Mouse (Mus musculus) liver, embryonic 13.5 days (tissue): ENCODE results near the gene Usp30. TPM values are rescaled to one million over a fixed set of nuclear protein-coding genes. Genes with fewer than 3 reads are reported as not detected.

ENCODE experiments used
- ATAC-seq: fragments of 200-750 bp; cut with Nextera tagmentation; 2 replicates; pipeline ENCODE4 v1.8.0; 2017; ENCODE audit warnings: low read depth, mild to moderate bottlenecking, moderate number of reproducible peaks, moderate library complexity
- DNase-seq: peaks from one replicate; pipeline ENCODE4 v3.0.0; 2022
- H3K27ac ChIP-seq: fragments of 300-500 bp; sonication (generic); 2 replicates; pipeline ENCODE4 v1.5.1; 2015; ENCODE audit warnings: moderate library complexity, mild to moderate bottlenecking, inconsistent platforms
- H3K27me3 ChIP-seq: fragments of 300-500 bp; sonication (generic); 2 replicates; pipeline ENCODE4 v1.6.1; 2015; ENCODE audit warnings: mild to moderate bottlenecking, inconsistent platforms
- H3K36me3 ChIP-seq: fragments of 300-500 bp; sonication (generic); 2 replicates; pipeline ENCODE4 v1.6.1; 2015; ENCODE audit warnings: mild to moderate bottlenecking, inconsistent platforms
- H3K4me1 ChIP-seq: fragments of 300-500 bp; sonication (generic); replicated peaks from 2 replicates; pipeline ENCODE4 v1.6.1; 2015; ENCODE audit warnings: inconsistent platforms
- H3K4me2 ChIP-seq: fragments of 300-500 bp; sonication (generic); 2 replicates; pipeline ENCODE4 v1.6.1; 2015; ENCODE audit warnings: inconsistent platforms, mild to moderate bottlenecking, moderate library complexity
- H3K4me3 ChIP-seq: fragments of 300-500 bp; sonication (generic); replicated peaks from 2 replicates; pipeline ENCODE4 v1.5.1; 2015; ENCODE audit warnings: mild to moderate bottlenecking, inconsistent platforms
- H3K9ac ChIP-seq: fragments of 300-500 bp; sonication (generic); 2 replicates; pipeline ENCODE4 v1.6.1; 2015; ENCODE audit warnings: mild to moderate bottlenecking, inconsistent platforms
- H3K9me3 ChIP-seq: fragments of 300-500 bp; sonication (generic); replicated peaks from 2 replicates; pipeline ENCODE4 v1.6.1; 2016; ENCODE audit warnings: inconsistent platforms
- WGBS: fragments of 180-500 bp; shearing (Covaris S2); methylation state at CpG from one replicate; pipeline ENCODE4 v1.1.7; 2015; ENCODE audit not compliant: insufficient replicate concordance; 5-methylcytosine and 5-hydroxymethylcytosine counted together
- polyA plus RNA-seq: library from polyadenylated mRNA; unstranded; fragments of >200 nt; fragmentation: Nextera tagmentation; extraction: Ambion mirVana; gene quantifications from 2 replicates; pipeline ENCODE4 v1.2.1, GENCODE M21; 2015

Usp30 gene
- polyA plus RNA-seq, 1 experiment from 2014 or later: 2.7 TPM

DNA sequence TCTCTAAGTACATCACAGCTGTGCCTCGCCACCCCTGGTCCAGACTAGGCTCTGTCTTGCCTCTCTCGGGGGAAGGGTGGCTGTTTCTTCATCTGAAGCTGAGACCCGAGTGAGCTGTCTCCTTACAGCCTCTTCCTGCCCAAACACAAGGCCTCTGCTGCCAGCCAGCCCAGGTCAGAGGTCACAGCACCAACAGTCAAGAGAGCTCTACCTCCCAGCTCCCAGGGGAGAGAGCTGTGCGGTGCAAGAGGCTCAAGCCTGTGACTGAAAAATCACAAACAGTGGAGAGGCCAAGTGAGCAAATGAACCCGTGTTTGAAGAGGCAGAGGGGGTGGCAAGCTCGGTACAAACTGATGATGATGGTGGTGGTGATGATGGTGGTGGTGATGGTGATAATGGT lies 1.3 kb downstream of the Usp30 start:
- Histone ChIP-seq H3K9ac (no peak overlapping the region), H3K4me2 (no peak overlapping the region), H3K27ac (no peak overlapping the region), H3K4me1 (no peaks in the 10 kb centered on the region), H3K27me3 (no peaks in the 10 kb centered on the region), H3K4me3 (no peak overlapping the region), H3K9me3 (no peaks in the 10 kb centered on the region), H3K36me3 (no peaks in the 10 kb centered on the region)
- 31% methylated on average over 6 of the region's 6 CpGs for WGBS
- DNase-seq: no peak
- ATAC-seq: no peak

DNA sequence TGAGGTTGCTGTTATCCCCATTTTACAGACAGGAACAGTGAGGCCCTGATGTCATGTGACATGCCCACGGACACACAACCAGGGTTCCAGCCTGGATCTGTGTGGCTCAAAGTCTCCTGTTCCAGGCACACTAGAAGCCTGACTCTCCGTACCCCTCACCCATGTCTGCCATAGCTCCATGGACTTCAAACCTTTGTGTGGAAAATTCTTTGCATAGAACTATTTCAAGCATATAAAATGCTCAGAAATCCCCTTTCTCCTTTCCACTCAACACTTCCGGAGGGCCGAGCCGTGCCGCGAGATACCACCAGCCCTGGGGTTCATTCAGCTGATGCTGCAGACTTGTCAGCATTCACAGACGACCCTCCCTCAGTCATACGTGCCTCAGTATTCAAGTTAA lies 2.3 kb downstream of the Usp30 start:
- H3K27ac ChIP-seq: no peak overlapping the region
- ATAC-seq: no peak
- H3K9ac ChIP-seq: no peak overlapping the region
- no peaks in the 10 kb centered on the region for H3K4me1 ChIP-seq
- H3K36me3 ChIP-seq: no peaks in the 10 kb centered on the region
- no peaks in the 10 kb centered on the region for H3K27me3 ChIP-seq
- H3K9me3 ChIP-seq: no peaks in the 10 kb centered on the region
- no peak overlapping the region for H3K4me2 ChIP-seq
- WGBS: 67% methylated on average over 9 of the region's 9 CpGs
- no peak overlapping the region for H3K4me3 ChIP-seq
- DNase-seq: no peak

DNA sequence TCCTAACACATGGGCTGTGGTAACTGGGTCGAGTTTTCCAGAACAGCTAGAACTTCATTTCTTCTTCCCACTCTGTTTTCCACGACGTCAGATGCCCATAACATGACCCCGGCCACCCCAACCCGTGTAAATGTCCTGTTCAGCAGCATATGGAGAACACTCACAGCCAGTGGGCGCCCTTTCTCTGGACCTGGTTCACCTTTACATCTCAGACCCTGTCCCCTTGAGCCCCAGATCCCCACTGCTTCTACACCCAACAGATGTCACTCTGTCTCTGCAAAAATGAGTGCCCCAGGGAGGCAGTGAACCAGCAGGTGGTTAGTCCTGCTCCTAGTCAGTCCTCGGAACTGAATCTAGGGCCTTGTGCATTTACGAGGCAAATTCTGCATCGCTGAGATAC lies 2.7 kb downstream of the Usp30 start:
- H3K9me3 ChIP-seq: no peaks in the 10 kb centered on the region
- H3K9ac ChIP-seq: no peak overlapping the region
- H3K27ac ChIP-seq: no peak overlapping the region
- no peak overlapping the region for H3K4me3 ChIP-seq
- no peak for DNase-seq
- no peak for ATAC-seq
- no peak overlapping the region for H3K4me2 ChIP-seq
- H3K4me1 ChIP-seq: no peaks in the 10 kb centered on the region
- no peaks in the 10 kb centered on the region for H3K27me3 ChIP-seq
- no peaks in the 10 kb centered on the region for H3K36me3 ChIP-seq
- 61% methylated on average over 9 of the region's 9 CpGs for WGBS

DNA sequence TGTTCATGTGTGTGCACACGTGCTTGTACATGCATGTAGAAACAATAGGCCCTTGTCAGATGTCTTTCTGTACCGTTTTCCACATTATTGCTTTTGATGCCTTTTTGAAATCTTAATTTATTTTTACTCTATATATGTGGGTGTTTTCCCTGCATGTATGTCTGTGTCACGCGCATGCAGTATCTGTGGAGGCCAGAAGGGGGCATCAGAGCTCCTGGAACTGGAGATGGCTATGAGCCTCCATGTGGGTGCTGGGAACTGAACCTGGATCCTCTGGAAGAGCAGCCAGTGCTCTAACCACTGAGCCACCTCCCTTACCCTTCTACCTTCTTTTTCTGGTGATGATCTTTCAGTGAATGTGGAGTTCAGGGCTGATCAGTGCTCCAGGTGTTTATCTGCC lies 5.6 kb downstream of the Usp30 start:
- no peak overlapping the region for H3K9ac ChIP-seq
- no peaks in the 10 kb centered on the region for H3K36me3 ChIP-seq
- DNase-seq: no peak
- 81% methylated on average over 4 of the region's 4 CpGs for WGBS
- no peak overlapping the region for H3K4me2 ChIP-seq
- no peaks in the 10 kb centered on the region for H3K27me3 ChIP-seq
- ATAC-seq: no peak
- H3K9me3 ChIP-seq: no peaks in the 10 kb centered on the region
- no peak overlapping the region for H3K4me3 ChIP-seq
- H3K4me1 ChIP-seq: no peaks in the 10 kb centered on the region
- H3K27ac ChIP-seq: no peak overlapping the region

DNA sequence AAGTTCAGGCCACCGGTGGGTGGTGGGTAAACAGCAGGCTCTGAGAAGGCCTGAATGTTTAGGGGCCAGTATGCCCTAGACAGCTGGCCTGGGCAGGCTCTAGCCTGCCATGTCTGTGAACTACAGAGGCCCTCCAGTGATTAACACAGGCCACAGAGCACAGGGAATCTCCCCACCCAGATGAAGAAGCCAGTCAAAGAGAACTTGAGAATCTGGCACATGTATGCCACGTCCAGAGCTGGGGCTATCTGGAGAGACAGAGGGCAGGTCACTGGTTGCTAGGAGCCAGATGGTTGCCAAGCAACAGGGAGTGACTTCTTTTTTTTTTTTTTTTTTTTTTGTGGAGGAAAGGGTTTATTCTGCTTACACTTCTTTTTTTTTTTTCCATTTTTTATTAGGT lies 7.0 kb downstream of the Usp30 start:
- no peaks in the 10 kb centered on the region for H3K36me3 ChIP-seq
- no peaks in the 10 kb centered on the region for H3K27me3 ChIP-seq
- no peaks in the 10 kb centered on the region for H3K9me3 ChIP-seq
- no peak overlapping the region for H3K4me2 ChIP-seq
- H3K4me1 ChIP-seq: no peaks in the 10 kb centered on the region
- no peak overlapping the region for H3K27ac ChIP-seq
- no peak overlapping the region for H3K9ac ChIP-seq
- 53% methylated on average over 2 of the region's 2 CpGs for WGBS
- H3K4me3 ChIP-seq: no peak overlapping the region
- ATAC-seq (no peak), DNase-seq (no peak)

DNA sequence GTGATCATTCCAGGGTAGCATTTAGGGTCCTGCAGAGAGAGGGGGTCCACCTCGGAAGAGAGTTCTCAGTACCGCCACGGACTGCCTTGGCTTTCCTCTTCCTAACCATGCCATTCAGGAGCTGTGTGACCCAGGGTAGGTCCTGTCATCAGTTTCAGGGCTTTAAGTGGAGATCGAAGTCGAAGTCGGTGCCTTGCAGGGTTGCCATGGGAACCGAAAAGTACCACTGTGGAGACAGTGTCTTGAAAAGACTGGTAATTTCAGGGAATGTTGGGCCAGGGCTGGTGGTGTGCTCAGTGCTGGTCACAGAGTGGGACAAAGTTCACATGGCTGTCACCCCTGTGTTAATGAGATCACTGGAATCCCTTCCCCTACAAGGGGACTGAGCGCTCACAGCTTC lies 11.7 kb downstream of the Usp30 start:
- Histone ChIP-seq H3K27me3 (no peaks in the 10 kb centered on the region), H3K9me3 (no peaks in the 10 kb centered on the region), H3K9ac (no peak overlapping the region), H3K27ac (no peak overlapping the region), H3K36me3 (no peaks in the 10 kb centered on the region), H3K4me3 (no peak overlapping the region), H3K4me2 (no peak overlapping the region), H3K4me1 (no peaks in the 10 kb centered on the region)
- ATAC-seq (no peak), DNase-seq (no peak)
- WGBS: 64% methylated on average over 8 of the region's 8 CpGs

DNA sequence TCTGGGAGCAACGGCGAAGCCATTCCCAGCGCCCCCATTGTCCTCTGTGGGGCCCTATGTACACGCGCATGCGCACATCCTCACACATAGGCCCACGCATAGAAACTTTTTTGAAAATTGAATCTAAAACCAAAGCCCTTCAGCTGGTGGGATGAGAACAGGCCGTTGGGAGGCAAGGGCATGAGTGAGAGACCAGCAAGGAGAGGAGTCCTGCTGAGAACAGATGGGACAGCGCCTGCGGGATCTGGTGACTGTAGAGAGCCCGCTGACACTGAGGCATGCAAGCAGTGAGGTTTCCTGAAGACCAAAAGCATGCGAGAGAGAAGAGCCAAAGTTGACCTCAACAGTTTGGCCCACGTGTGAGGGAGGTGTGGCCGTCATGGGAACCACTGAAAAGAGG lies 20.2 kb downstream of the Usp30 start:
- Histone ChIP-seq H3K36me3 (no peaks in the 10 kb centered on the region), H3K9ac (no peak overlapping the region), H3K27me3 (peaks cover 8% of the 10 kb centered on the region; the same call in 1 of the 2 replicates), H3K27ac (no peak overlapping the region), H3K4me3 (no peak overlapping the region), H3K9me3 (no peaks in the 10 kb centered on the region), H3K4me2 (no peak overlapping the region), H3K4me1 (no peaks in the 10 kb centered on the region)
- ATAC-seq: no peak
- 62% methylated on average over 14 of the region's 14 CpGs for WGBS
- no peak for DNase-seq

DNA sequence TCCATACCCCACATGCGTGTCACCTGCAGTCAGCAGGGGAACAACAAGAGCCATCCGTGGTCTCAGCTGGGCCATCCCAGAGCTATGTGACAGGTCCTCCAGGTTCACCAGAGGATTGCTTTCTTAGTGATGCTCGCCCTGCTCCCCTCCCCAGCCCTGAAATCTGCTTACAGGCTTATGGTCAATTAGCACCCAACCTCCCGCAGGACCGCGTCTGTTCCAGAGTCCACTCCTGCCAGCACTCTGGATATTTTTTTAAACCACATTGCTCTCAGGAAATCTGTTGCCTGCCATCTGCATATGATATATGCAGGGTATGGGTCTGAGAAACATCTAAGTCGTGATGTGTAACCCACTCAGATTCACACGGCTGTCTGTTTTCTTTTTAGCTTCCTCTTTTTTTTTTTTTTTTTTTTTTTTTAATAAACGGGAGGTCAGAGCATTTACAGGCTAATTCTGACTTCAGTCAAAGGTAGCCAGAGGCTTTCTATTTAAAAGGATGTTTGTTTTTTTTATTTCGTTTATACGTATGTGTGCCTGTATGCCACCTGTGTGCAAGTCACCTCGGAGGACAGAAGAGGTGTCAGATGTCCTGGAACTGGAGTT lies 22.7 kb downstream of the Usp30 start:
- H3K4me2 ChIP-seq: no peak overlapping the region
- H3K9ac ChIP-seq: no peak overlapping the region
- H3K27me3 ChIP-seq: peaks cover 28% of the 10 kb centered on the region
- DNase-seq: no peak
- H3K9me3 ChIP-seq: no peaks in the 10 kb centered on the region
- H3K27ac ChIP-seq: no peak overlapping the region
- no peak for ATAC-seq
- H3K4me1 ChIP-seq: peaks cover 4% of the 10 kb centered on the region; the same call in 1 of the 2 replicates
- WGBS: 49% methylated on average over 12 of the region's 12 CpGs
- no peaks in the 10 kb centered on the region for H3K36me3 ChIP-seq
- H3K4me3 ChIP-seq: no peak overlapping the region

DNA sequence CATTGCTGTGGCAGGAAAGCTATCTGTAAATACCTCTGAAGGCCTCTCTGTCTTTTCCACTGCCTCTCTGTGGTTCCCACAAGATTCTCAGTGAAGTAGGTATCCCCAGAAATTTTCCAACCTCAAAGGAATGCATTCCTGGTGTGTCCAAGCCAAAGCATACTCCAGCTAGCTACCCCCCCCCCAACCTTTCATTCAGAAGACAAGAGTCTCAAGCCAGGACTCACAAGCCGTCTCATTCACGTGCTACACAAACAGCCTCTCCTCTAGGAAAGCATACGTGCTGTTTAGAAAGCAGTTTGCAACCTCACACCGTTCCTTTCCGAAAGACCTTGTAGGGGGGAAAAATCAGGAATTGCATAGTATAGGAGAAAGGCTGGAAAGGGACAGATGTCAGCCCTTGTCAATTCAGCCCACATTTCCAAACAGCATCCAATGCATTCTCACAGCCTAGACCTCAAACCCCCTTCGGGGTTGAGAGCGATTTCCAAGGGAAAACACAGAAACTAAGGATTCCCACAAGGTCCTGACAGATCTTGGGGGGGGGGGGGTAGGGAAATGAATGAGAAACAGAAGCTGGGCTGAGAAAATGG lies 25.3 kb downstream of the Usp30 start:
- no peak for ATAC-seq
- Histone ChIP-seq H3K36me3 (no peaks in the 10 kb centered on the region), H3K27me3 (peaks cover 44% of the 10 kb centered on the region), H3K4me3 (no peak overlapping the region), H3K4me2 (no peak overlapping the region), H3K27ac (no peak overlapping the region), H3K9me3 (no peaks in the 10 kb centered on the region), H3K4me1 (peaks cover 4% of the 10 kb centered on the region; the same call in 1 of the 2 replicates), H3K9ac (no peak overlapping the region)
- no peak for DNase-seq
- WGBS: 24% methylated on average over 7 of the region's 7 CpGs

DNA sequence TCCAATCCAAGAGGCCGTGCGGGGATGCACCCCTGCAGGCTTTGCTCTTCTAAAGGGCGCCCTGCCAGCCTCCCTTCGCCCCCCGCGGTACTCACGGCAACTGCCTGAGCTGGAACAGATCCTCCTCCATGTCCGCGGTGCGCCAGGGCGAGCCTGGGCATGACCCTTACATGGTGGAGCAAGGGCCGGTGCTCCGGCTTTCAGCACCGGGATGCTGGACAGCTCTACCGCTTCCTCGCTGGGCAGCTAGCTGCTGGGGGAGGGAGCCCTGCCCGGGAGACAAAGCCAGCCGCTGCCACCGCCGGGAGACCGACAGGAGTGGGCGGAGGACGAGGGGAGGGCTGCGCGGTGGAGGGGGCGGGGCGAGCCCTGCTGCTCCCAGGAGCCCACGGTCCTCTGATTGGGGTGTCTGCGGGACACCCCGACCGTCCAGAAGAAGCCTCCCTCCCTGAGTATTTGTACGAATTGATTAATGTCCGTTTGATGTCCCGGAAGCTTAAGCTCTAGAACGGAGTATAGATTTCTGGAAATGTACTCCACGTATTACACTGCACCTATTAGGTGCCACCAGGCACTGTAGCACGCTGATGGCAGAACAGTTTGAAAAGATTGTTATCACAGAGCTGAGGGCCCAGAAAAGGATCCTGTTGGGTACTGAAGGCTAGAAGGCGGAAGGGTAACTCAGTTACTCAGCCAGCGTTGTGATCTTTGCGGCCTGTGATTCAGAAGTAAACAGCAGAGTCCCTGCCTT lies 26.0 kb downstream of the Usp30 start, which contains the start of gene Svop:
Gene Svop, minus strand, starts transcription at position 514 of the 751 bp plus-strand sequence.
- Histone ChIP-seq H3K4me1 (peaks cover 4% of the 10 kb centered on the region; the same call in 1 of the 2 replicates), H3K9me3 (no peaks in the 10 kb centered on the region), H3K4me3 (no peak within 1 kb of the TSS), H3K36me3 (no peaks in the 10 kb centered on the region), H3K27ac (no peak within 1 kb of the TSS), H3K9ac (no peak within 1 kb of the TSS), H3K27me3 (peaks cover 44% of the 10 kb centered on the region), H3K4me2 (peak within 1 kb of the TSS; percentile 38)
- no peak for ATAC-seq
- DNase-seq: peak; percentile 44
- 4% methylated on average over 40 of the region's 40 CpGs for WGBS

DNA sequence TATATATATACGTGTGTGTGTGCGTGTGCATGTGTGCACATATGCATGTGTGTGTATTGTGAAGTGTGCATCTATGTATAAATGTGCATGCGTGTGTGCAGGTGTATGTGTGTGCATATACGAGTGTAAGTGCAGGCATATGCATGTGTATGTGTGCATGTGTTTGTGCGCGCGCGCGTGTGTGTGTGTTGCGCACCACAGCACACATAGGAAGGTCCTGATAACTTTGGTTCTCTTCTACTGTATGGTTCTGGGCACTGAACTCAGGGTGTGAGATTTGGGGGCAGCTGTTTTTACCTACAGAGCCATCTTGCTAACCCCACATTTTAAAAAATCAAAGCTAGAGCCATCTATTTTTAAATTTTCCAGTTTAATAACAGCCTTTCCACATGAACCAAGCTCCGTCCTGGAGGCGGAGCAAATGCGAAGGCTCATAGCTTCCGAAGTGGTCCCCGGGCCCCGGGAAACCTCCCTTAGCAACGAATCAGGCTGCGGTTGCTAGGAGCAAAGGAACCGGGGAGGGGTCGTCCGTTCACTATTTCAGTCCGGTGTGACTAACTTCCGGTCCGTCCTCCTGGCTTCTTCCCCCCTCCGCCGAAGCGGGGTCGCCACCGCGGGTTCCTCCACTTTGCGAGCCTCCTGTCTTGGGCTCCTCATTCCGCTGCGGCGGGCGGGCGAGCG lies 34.6 kb downstream of the Usp30 start:
- WGBS: 10% methylated on average over 35 of the region's 37 CpGs
- peak overlapping the region; percentile 87 for H3K9ac ChIP-seq
- no peaks in the 10 kb centered on the region for H3K9me3 ChIP-seq
- H3K36me3 ChIP-seq: peaks cover 12% of the 10 kb centered on the region; the same call in 1 of the 2 replicates
- H3K4me3 ChIP-seq: peak overlapping the region; percentile 71
- peak; percentile 80 for ATAC-seq
- H3K4me1 ChIP-seq: peaks cover 21% of the 10 kb centered on the region
- peak; percentile 61 for DNase-seq
- H3K27me3 ChIP-seq: 0 out of 2 replicates have a peak, but pooled peaks cover 9% of the 10 kb centered on the region
- H3K4me2 ChIP-seq: peak overlapping the region; percentile 80
- H3K27ac ChIP-seq: peak overlapping the region; percentile 40
